Mouse (Mus musculus): ENCODE data around the gene Ifnl3. TPM values are rescaled to one million over a fixed set of nuclear protein-coding genes. Genes with fewer than 3 reads are reported as not detected.
"Not testable (repeated sequence)": the region's sequence is repeated elsewhere in the genome, so short reads cannot be mapped to it uniquely, and the experiment has no call there.

Gene Ifnl3
- total and polyA plus RNA-seq, 3 experiments = not detected

- H3K36me3 ChIP-seq (ENCODE audit: control insufficient read depth in 1 of 2, insufficient read depth in 2 of 2, low read length in 2 of 2); DNase-seq (ENCODE audit: low read depth, low spot score); H3K27me3 ChIP-seq (ENCODE audit: control insufficient read depth in 1 of 2, insufficient read depth in 2 of 2, low read length in 2 of 2); H3K79me2 ChIP-seq (ENCODE audit: control insufficient read depth, insufficient read depth, low read length, poor library complexity); H3K4me3 ChIP-seq (ENCODE audit: control insufficient read depth in 1 of 2, insufficient read depth in 1 of 2, low read depth in 2 of 2, low read length in 2 of 2); H3K27ac ChIP-seq (ENCODE audit: control insufficient read depth, low read depth, low read length); H3K9ac ChIP-seq (ENCODE audit: control insufficient read depth, low read depth, low read length, poor library complexity, severe bottlenecking); H3K4me1 ChIP-seq (ENCODE audit: control insufficient read depth in 1 of 2, insufficient read depth in 2 of 2, low read length in 2 of 2); H3K9me3 ChIP-seq (replicated peaks; ENCODE audit: insufficient read depth, low read length): not testable (repeated sequence)
Measured at GRCm38 (mm10) chr7:28510405-28510974, 12.1 kb upstream of the Ifnl3 start, which contains the start of gene Ifnl2. Ifnl2 (minus strand) TSS chr7:28510455.

- no peak for DNase-seq (ENCODE audit: low read depth, low spot score)
- no peaks in the 10 kb centered on the region for H3K4me1 ChIP-seq (ENCODE audit: control insufficient read depth in 1 of 2, insufficient read depth in 2 of 2, low read length in 2 of 2)
- no peaks in the 10 kb centered on the region for H3K36me3 ChIP-seq (ENCODE audit: control insufficient read depth in 1 of 2, insufficient read depth in 2 of 2, low read length in 2 of 2)
- no peak overlapping the region for H3K27ac ChIP-seq (ENCODE audit: control insufficient read depth, low read depth, low read length)
- H3K9me3 ChIP-seq (replicated peaks; ENCODE audit: insufficient read depth, low read length) = no peaks in the 10 kb centered on the region
- no peak overlapping the region for H3K4me3 ChIP-seq (ENCODE audit: control insufficient read depth in 1 of 2, insufficient read depth in 1 of 2, low read depth in 2 of 2, low read length in 2 of 2)
- H3K79me2 ChIP-seq (ENCODE audit: control insufficient read depth, insufficient read depth, low read length, poor library complexity) = no peaks in the 10 kb centered on the region
- TF ChIP-seq TCF12 (IDR thresholded peaks at IDR 0.05; ENCODE audit: low read depth, low read length) (no peak), POLR2AphosphoS5 (IDR thresholded peaks at IDR 0.05; ENCODE audit: borderline replicate concordance, low read depth, low read length) (no peak), ELF1 (IDR thresholded peaks at IDR 0.05; ENCODE audit: low read depth, low read length) (no peak), CTCF (IDR thresholded peaks at IDR 0.05 in 2 of 3, conservative IDR thresholded peaks at IDR 0.05 in 1 of 3; ENCODE audit: control insufficient read depth in 1 of 3, insufficient read depth in 1 of 3, low read depth in 2 of 3, low read length in 3 of 3, poor library complexity in 1 of 3, severe bottlenecking in 1 of 3) (no peak), HCFC1 (IDR thresholded peaks at IDR 0.05; ENCODE audit: low read depth, low read length) (no peak), BHLHE40 (IDR thresholded peaks at IDR 0.05; ENCODE audit: borderline replicate concordance, low read depth, low read length) (no peak), SMC3 (IDR thresholded peaks at IDR 0.05; ENCODE audit: low read depth, low read length) (no peak), MEF2A (IDR thresholded peaks at IDR 0.05; ENCODE audit: extremely low read depth, insufficient replicate concordance, low read depth, low read length, poor library complexity, severe bottlenecking) (no peak), MAX (IDR thresholded peaks at IDR 0.05; ENCODE audit: low read length) (no peak), ZNF384 (IDR thresholded peaks at IDR 0.05; ENCODE audit: low read depth, low read length) (no peak), POLR2A (IDR thresholded peaks at IDR 0.05; ENCODE audit: control insufficient read depth in 1 of 2, insufficient read depth in 1 of 2, low read depth in 1 of 2, low read length in 2 of 2, poor library complexity in 1 of 2) (no peak), MAFK (IDR thresholded peaks at IDR 0.05; ENCODE audit: borderline replicate concordance, low read depth, low read length) (no peak), EP300 (IDR thresholded peaks at IDR 0.05; ENCODE audit: low read depth in 1 of 2, low read length in 2 of 2) (no peak), ZKSCAN1 (IDR thresholded peaks at IDR 0.05; ENCODE audit: low read depth, low read length) (no peak), ZC3H11A (IDR thresholded peaks at IDR 0.05; ENCODE audit: low read depth, low read length) (no peak), E2F4 (IDR thresholded peaks at IDR 0.05; ENCODE audit: borderline replicate concordance, low read depth, low read length) (no peak), GABPA (IDR thresholded peaks at IDR 0.05; ENCODE audit: low read depth, low read length) (no peak), ETS1 (IDR thresholded peaks at IDR 0.05; ENCODE audit: low read depth, low read length) (no peak), JUND (IDR thresholded peaks at IDR 0.05; ENCODE audit: low read depth, low read length) (no peak)
- no peak overlapping the region for H3K9ac ChIP-seq (ENCODE audit: control insufficient read depth, low read depth, low read length, poor library complexity, severe bottlenecking)
- H3K27me3 ChIP-seq (ENCODE audit: control insufficient read depth in 1 of 2, insufficient read depth in 2 of 2, low read length in 2 of 2) = peaks cover 0 to 2% of the 10 kb centered on the region in 2 experiments; a peak in 2 of 4 replicates
Measured at GRCm38 (mm10) chr7:28511441-28511840, 11.2 kb upstream of the Ifnl3 start.

Data from MEL (cell line).